Mouse (Mus musculus) hindbrain, embryonic 12.5 days (tissue): ENCODE measurements around the gene Zfp354b. TPM values are rescaled to one million over a fixed set of nuclear protein-coding genes. Genes with fewer than 3 reads are reported as not detected.

Source experiments
- ATAC-seq: fragments of 200-750 bp; cut with Nextera tagmentation; 2 replicates; pipeline ENCODE4 v1.8.0; 2017; ENCODE audit warnings: moderate TSS enrichment; ENCODE audit not compliant: low FRiP score
- H3K27ac ChIP-seq: fragments of 300-500 bp; sonication (generic); 2 replicates; pipeline ENCODE4 v1.5.1; 2016; ENCODE audit warnings: mild to moderate bottlenecking
- H3K27me3 ChIP-seq: fragments of 300-500 bp; sonication (generic); 2 replicates; pipeline ENCODE4 v1.6.1; 2016; ENCODE audit warnings: mild to moderate bottlenecking
- H3K36me3 ChIP-seq: fragments of 300-500 bp; sonication (generic); 2 replicates; pipeline ENCODE4 v1.6.1; 2016; ENCODE audit warnings: mild to moderate bottlenecking
- H3K4me1 ChIP-seq: fragments of 300-500 bp; sonication (generic); 2 replicates; pipeline ENCODE4 v1.6.1; 2016
- H3K4me2 ChIP-seq: fragments of 300-500 bp; sonication (generic); replicated peaks from 2 replicates; pipeline ENCODE4 v1.6.1; 2016; ENCODE audit warnings: mild to moderate bottlenecking
- H3K4me3 ChIP-seq: fragments of 300-500 bp; sonication (generic); 2 replicates; pipeline ENCODE4 v1.5.1; 2016; ENCODE audit warnings: mild to moderate bottlenecking
- H3K9ac ChIP-seq: fragments of 300-500 bp; sonication (generic); 2 replicates; pipeline ENCODE4 v1.6.1; 2016; ENCODE audit warnings: mild to moderate bottlenecking, moderate library complexity
- H3K9me3 ChIP-seq: fragments of 300-500 bp; sonication (generic); replicated peaks from 2 replicates; pipeline ENCODE4 v1.6.1; 2016; ENCODE audit warnings: mild to moderate bottlenecking
- WGBS: fragments of 180-500 bp; shearing (Covaris S2); methylation state at CpG from one replicate; pipeline ENCODE4 v1.1.7; 2016; 5-methylcytosine and 5-hydroxymethylcytosine counted together
- polyA plus RNA-seq: library from polyadenylated mRNA; unstranded; fragments of >200 nt; fragmentation: Nextera tagmentation; extraction: Ambion mirVana; gene quantifications from 2 replicates; pipeline ENCODE4 v1.2.1, GENCODE M21; 2016

Zfp354b gene
- polyA plus RNA-seq, 1 experiment from 2014 or later, result 1.4 TPM

DNA sequence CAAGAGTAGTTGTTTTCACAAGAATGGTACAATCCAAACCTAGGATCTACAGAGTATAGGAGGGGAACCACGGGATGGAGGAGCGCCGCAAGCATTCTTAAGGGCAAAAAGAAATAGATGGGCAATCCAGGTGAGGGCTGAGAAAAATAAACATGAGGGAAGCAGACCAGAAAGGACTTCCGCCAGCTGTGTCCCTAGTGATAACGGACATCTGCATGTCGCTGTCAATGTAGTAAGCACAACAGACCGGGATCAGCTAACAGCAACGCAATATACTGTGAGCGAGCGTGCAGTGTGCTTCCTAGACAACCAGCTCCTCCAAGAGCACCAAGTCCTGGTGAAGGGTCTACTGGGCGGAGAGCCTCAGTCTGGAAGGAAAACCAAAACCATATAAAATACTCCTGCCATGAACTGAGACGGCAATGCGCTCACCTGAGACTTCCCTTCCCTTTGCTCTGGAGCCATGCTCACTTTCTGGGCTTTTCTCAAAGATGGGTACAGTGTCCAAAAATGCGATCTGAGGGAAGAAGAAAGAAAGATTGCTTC is 891 bp downstream of the Zfp354b start:
- Histone ChIP-seq H3K9me3 (no peaks in the 10 kb centered on the region), H3K27me3 (no peaks in the 10 kb centered on the region), H3K4me2 (peak overlapping the region; percentile 80), H3K27ac (peak overlapping the region; percentile 77; the same call in 1 of the 2 replicates), H3K36me3 (no peaks in the 10 kb centered on the region), H3K9ac (peak overlapping the region; percentile 69), H3K4me3 (peak overlapping the region; percentile 62), H3K4me1 (peaks cover 6% of the 10 kb centered on the region)
- ATAC-seq, result no peak
- WGBS, result 34% methylated on average over 14 of the region's 14 CpGs

DNA sequence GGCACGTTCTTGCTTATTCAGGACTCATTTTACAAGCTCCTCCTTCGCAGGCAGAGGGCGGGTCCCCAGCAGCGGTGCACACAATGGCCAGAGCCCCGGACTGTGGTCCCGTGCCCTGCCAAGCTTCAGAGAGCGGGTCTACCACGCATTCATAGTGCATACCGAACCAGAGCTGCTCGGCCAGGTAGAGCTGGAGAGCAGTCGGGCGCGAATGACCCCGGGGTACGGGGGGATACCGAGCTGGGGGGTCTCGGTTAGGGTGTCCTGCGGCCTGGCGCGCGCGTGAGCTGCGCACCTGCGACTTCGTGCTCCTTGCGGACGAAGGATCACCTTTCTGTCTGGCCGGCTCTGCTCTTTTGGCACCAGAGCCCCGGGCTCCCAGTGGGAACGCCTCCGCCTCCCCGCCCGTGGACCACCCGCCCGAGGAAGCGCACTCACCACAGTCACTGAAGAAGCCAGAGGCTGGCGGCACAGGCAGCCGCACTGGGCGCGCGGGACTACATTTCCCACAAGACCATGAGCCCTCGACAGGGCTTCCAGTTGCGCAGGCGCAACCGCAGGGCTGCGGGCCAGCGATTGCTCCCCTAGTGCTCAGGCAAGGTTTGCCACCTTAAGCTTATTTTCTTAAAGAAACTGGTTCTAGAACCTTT is 15.6 kb downstream of the Zfp354b start, which contains the start of gene Zfp2:
TSS of gene Zfp2 (minus strand) at position 495 of the 650 bp plus-strand sequence.
- WGBS, result under 1% methylated on average over 39 of the region's 47 CpGs
- ATAC-seq, result peak; percentile 98
- H3K9me3 ChIP-seq, result peaks cover 24% of the 10 kb centered on the region
- peaks cover 31% of the 10 kb centered on the region for H3K36me3 ChIP-seq
- peak within 1 kb of the TSS; percentile 48 for H3K4me2 ChIP-seq
- peak within 1 kb of the TSS; percentile 91 for H3K9ac ChIP-seq
- H3K27ac ChIP-seq, result peak within 1 kb of the TSS; percentile 88
- H3K27me3 ChIP-seq, result no peaks in the 10 kb centered on the region
- no peaks in the 10 kb centered on the region for H3K4me1 ChIP-seq
- H3K4me3 ChIP-seq, result peak within 1 kb of the TSS; percentile 83

DNA sequence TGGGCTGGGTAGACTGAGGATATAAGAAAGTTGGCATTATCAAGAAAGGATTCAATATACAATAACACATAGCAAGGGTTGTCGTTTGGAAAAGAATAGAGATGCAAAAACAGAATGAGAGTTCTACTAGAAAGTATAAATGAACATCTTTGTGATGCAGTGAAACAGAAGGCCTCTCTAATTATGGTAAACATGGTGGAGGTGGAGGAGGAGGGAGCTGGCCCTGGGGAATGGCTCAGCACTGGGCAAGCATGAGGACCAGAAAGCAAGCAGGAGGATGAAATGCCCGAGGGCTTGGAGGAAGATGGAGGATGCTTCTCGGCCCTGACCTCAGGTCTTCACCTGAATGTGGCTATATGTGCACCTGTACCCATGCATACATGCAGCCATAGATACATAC is 17.0 kb downstream of the Zfp354b start:
- no peaks in the 10 kb centered on the region for H3K4me1 ChIP-seq
- no peaks in the 10 kb centered on the region for H3K27me3 ChIP-seq
- WGBS, result 95% methylated on average over 3 of the region's 3 CpGs
- H3K4me3 ChIP-seq, result no peak overlapping the region
- H3K9ac ChIP-seq, result no peak overlapping the region
- no peak overlapping the region for H3K27ac ChIP-seq
- 0 out of 2 replicates have a peak overlapping the region, but pooled peaks have one; percentile 48 for H3K4me2 ChIP-seq
- no peak for ATAC-seq
- peaks cover 33% of the 10 kb centered on the region for H3K9me3 ChIP-seq
- peaks cover 44% of the 10 kb centered on the region for H3K36me3 ChIP-seq

DNA sequence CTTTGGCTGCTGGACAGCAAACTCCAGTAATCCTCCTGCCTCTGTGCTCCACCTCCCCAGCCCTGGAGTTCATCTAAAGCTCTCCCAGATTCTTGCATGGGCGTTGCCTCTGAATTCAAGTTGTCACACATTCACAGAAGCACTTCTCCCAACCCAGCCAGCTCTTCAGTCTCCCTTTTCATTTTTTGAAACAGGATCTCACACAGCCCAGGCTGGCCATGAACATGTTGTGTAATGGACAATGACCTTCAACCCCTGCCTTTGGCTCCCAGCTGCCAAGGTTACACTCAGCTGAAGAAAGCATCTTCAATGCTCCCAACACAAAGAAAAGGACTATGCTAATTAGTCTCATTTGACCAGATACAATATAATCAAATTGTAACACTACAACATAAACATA is 18.1 kb downstream of the Zfp354b start:
- Histone ChIP-seq H3K27ac (no peak overlapping the region), H3K36me3 (peaks cover 56% of the 10 kb centered on the region), H3K9me3 (peaks cover 39% of the 10 kb centered on the region), H3K4me2 (no peak overlapping the region), H3K4me1 (no peaks in the 10 kb centered on the region), H3K27me3 (no peaks in the 10 kb centered on the region), H3K4me3 (no peak overlapping the region), H3K9ac (no peak overlapping the region)
- WGBS, result 90% methylated on average over 1 of the region's 1 CpGs
- ATAC-seq, result no peak

DNA sequence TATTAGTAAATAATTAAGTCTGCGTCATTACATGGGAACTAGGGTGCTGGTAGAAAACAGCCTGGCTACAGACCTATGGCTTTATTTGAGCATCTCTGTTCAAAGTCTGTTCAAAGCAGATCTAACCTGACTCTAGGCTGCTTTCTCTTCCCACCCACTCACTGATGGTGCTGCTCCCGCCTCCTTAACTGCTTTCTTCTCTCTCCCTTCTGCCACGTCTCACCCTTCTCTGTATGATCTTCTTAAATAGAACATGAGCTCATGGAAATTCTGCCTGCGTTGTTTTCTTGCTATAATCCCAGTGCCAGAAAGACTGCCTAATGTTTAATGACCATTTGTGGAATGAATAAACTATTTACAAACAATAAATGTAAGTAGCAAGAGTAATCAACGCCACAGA is 23.3 kb downstream of the Zfp354b start:
- H3K27me3 ChIP-seq, result no peaks in the 10 kb centered on the region
- peaks cover 79% of the 10 kb centered on the region for H3K9me3 ChIP-seq
- no peak overlapping the region for H3K9ac ChIP-seq
- H3K27ac ChIP-seq, result no peak overlapping the region
- H3K36me3 ChIP-seq, result peaks cover 97% of the 10 kb centered on the region
- no peak overlapping the region for H3K4me2 ChIP-seq
- H3K4me3 ChIP-seq, result no peak overlapping the region
- ATAC-seq, result no peak
- 93% methylated on average over 5 of the region's 5 CpGs for WGBS
- no peaks in the 10 kb centered on the region for H3K4me1 ChIP-seq

DNA sequence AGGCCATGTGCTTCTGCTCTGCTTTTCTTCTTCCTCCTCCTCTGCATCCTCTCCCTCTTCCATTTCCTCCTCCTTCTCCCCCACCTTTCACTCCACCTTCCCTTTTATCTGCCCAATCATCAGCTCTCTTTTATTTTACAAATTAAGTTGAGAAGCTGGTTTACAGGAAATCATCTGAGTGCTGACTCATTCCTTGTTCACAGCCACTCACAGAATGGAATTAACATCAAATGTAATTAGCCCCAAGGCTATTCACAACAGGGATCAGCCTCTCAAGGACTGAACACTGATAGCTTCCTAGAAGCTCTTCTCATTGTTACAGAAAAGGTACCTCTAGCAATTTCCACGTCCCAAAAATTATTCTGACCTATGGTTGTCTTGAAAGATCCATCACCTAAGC is 34.1 kb downstream of the Zfp354b start:
- peaks cover 71% of the 10 kb centered on the region for H3K9me3 ChIP-seq
- H3K9ac ChIP-seq, result no peak overlapping the region
- H3K4me3 ChIP-seq, result no peak overlapping the region
- 85% methylated on average over 1 of the region's 1 CpGs for WGBS
- H3K36me3 ChIP-seq, result peaks cover 40% of the 10 kb centered on the region
- H3K4me1 ChIP-seq, result no peaks in the 10 kb centered on the region
- H3K27ac ChIP-seq, result no peak overlapping the region
- no peak overlapping the region for H3K4me2 ChIP-seq
- no peaks in the 10 kb centered on the region for H3K27me3 ChIP-seq
- no peak for ATAC-seq

DNA sequence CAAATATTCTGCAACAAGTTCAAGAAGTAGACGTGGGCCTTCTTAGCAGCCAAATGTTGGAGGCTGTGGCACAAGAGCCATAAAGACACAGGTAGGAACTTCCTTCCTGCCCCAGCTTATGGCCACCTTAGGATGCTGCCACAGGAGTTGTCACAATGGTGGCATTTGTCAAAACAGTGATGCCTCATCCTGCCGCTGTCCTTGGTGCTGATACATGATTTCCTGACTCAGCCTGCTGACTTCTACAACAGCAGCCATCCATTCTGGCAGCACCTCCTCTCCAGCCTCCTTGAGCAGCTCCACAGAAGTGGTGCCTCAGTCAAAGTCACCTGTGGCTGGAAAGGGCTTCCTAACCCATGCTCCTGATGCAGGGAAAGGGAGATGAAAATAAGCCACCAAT is 39.0 kb downstream of the Zfp354b start:
- Histone ChIP-seq H3K9ac (no peak overlapping the region), H3K27ac (no peak overlapping the region), H3K4me2 (no peak overlapping the region), H3K9me3 (peaks cover 30% of the 10 kb centered on the region), H3K27me3 (no peaks in the 10 kb centered on the region), H3K36me3 (0 out of 2 replicates have a peak, but pooled peaks cover 3% of the 10 kb centered on the region), H3K4me3 (no peak overlapping the region), H3K4me1 (0 out of 2 replicates have a peak, but pooled peaks cover 3% of the 10 kb centered on the region)
- WGBS, result 58% methylated on average over 2 of the region's 2 CpGs
- no peak for ATAC-seq

DNA sequence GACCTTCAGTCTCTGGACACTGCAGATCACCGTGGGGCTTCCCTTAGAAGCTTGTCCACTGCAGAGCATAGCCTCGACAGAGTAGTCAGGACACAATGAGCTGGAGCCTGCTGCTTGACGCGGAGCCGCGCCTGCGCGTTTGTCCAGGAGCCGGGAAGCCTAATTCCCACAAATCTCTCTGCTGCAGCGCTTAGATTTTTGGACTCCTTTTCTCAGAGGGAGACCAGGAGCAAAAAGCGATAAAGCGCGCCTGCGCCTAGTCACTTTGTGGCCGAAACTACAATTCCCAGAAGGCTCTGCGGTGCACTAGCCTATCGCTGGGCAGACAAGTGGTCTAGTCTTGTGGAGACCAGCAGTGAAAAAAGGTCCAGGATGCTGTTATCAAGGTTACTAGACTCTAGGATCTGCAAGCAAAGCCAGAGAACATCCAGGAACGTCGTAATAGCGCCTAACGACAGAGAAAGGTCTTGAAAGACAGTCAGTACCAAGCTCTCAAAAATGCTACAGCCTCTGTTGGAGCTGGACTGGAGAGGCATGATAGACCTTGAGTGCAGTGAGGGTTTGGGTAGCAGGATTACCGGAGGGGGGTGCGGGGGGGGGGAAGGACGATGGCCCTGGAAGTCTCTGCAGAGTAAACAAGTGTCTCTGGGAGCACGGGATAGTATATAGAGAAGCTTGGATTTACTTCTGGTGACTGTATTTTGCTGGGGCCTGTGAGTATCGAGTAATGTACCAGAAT is 43.9 kb downstream of the Zfp354b start, which contains the start of gene Zfp454:
TSS of gene Zfp454 (minus strand) at position 262 of the 739 bp plus-strand sequence.
- Histone ChIP-seq H3K4me1 (peaks cover 15% of the 10 kb centered on the region), H3K36me3 (peaks cover 31% of the 10 kb centered on the region)
- ATAC-seq, result peak; percentile 96

DNA sequence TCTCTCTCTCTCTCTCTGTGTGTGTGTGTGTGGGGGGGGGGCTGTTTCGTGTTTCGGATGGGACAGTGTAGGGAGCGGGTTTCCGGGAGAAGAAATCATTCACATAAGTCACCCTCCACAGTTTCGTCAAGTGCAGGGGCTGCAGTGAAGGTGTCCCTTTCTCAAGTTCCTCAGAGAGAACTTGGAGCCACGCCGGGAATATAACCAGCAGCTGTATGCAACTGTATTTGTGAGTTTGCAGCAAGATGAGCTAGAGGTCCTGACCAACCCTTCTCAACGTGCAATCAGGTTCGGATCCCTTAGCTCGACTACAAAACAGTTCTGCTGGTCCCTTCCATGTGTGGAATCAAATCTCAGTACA is 44.5 kb downstream of the Zfp354b start:
- Histone ChIP-seq H3K4me3 (peak overlapping the region; percentile 53), H3K27ac (peak overlapping the region; percentile 81), H3K27me3 (no peaks in the 10 kb centered on the region), H3K9me3 (0 out of 2 replicates have a peak, but pooled peaks cover 2% of the 10 kb centered on the region), H3K4me2 (peak overlapping the region; percentile 73), H3K9ac (peak overlapping the region; percentile 65), H3K4me1 (peaks cover 15% of the 10 kb centered on the region), H3K36me3 (peaks cover 38% of the 10 kb centered on the region)
- 22% methylated on average over 10 of the region's 10 CpGs for WGBS
- peak; percentile 44 for ATAC-seq

More for the DNA sequence above, 43.9 kb downstream of the Zfp354b start, which contains the start of gene Zfp454:
- H3K4me3 ChIP-seq, result peak within 1 kb of the TSS; percentile 53
- 6% methylated on average over 26 of the region's 26 CpGs for WGBS
- peak within 1 kb of the TSS; percentile 81 for H3K27ac ChIP-seq
- H3K27me3 ChIP-seq, result no peaks in the 10 kb centered on the region
- H3K9me3 ChIP-seq, result 0 out of 2 replicates have a peak, but pooled peaks cover 7% of the 10 kb centered on the region
- H3K4me2 ChIP-seq, result peak within 1 kb of the TSS; percentile 73
- peak within 1 kb of the TSS; percentile 65 for H3K9ac ChIP-seq

DNA sequence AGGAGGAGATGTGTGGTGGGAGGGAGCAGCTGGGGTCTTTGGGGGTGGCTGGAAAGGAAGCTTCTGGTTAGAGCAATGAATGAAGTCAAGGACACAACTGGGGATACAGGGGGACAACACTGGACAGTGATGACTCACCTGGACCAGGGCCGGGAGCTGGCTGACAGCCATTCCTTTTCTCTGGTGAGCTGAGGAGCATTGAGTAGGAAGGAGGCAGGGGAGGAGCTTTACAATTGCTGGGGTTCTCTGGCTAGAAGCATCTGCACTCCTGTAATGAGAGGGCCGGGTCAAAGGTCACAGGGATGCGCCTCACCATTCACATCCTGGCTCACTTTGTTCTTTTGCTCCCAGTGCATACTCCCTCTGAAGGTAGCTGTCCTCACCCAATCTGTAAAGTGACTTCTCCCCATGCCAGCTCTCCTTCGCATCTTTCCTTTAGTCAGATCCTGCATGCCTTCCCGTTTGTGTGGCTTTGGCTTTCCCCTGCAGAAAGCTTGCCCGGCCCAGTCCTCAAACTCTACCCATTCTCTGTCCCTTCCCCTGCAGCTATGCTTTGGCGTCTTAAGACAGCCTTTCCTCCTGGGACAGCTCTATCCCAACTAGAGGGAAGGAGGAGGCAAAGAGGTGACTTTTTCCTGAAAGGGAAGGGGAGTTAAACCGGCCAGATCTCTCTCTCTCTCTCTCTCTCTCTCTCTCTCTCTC is 45.1 kb downstream of the Zfp354b start:
- Histone ChIP-seq H3K27me3 (no peaks in the 10 kb centered on the region), H3K27ac (peak overlapping the region; percentile 81; the same call in 1 of the 2 replicates), H3K4me1 (peaks cover 15% of the 10 kb centered on the region), H3K4me3 (peak overlapping the region; percentile 53), H3K9me3 (0 out of 2 replicates have a peak, but pooled peaks cover 2% of the 10 kb centered on the region), H3K4me2 (peak overlapping the region; percentile 73), H3K36me3 (peaks cover 42% of the 10 kb centered on the region), H3K9ac (peak overlapping the region; percentile 65)
- no peak; the same call in 1 of the 2 replicates for ATAC-seq
- WGBS, result 45% methylated on average over 8 of the region's 8 CpGs

DNA sequence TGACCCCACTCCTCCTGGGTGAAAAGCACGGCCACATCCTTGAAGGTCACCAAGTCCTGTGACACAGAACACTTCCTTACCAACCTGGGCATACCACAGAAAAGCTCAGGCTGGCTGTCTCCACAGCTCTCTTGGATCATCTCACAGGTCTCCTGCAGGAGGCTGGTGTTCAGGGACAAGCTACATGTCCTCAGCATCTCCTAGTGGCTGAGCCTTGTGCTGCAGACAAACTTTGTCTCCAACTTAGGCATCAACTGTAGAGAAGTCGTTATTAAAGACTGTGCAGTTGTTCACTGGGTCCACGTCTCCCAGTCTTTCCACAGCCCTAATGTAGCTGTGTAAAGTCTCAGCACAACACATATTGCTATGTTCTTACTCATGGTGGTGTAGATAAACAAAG is 47.7 kb downstream of the Zfp354b start:
- Histone ChIP-seq H3K9me3 (no peaks in the 10 kb centered on the region; the same call in none of the 2 replicates), H3K4me1 (peaks cover 15% of the 10 kb centered on the region), H3K27me3 (no peaks in the 10 kb centered on the region), H3K4me2 (no peak overlapping the region), H3K9ac (no peak overlapping the region), H3K36me3 (peaks cover 65% of the 10 kb centered on the region), H3K4me3 (no peak overlapping the region), H3K27ac (no peak overlapping the region)
- WGBS, result 85% methylated on average over 3 of the region's 3 CpGs
- no peak for ATAC-seq

DNA sequence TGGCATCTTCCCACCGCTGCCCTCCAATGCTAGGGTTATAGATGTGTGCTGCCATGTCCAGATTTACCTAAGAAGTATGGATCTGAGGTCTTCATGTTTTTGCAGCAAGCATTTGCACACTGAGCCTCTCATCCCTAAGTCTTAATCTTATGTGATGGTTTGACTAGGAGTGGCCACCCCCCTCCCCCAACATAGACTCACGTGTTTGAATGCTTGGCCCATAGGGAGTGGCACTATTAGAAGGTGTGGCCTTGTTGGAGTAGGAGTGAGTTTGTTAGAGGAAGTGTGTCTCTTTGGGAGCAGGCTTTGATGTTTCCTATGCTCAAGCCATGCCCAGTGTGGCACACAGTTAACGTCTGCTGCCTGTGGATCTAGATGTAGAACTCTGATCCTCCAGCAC is 52.8 kb downstream of the Zfp354b start:
- H3K27ac ChIP-seq, result no peak overlapping the region
- H3K4me2 ChIP-seq, result no peak overlapping the region
- peaks cover 93% of the 10 kb centered on the region for H3K36me3 ChIP-seq
- H3K4me1 ChIP-seq, result no peaks in the 10 kb centered on the region
- no peak for ATAC-seq
- H3K9me3 ChIP-seq, result peaks cover 21% of the 10 kb centered on the region
- 89% methylated on average over 3 of the region's 3 CpGs for WGBS
- no peaks in the 10 kb centered on the region for H3K27me3 ChIP-seq
- H3K4me3 ChIP-seq, result no peak overlapping the region
- no peak overlapping the region for H3K9ac ChIP-seq
